Mouse (Mus musculus) testis, adult 2 months (tissue): ENCODE data around the gene Mindy2. TPM values are rescaled to one million over a fixed set of nuclear protein-coding genes. Genes with fewer than 3 reads are reported as not detected.

ENCODE experiments used
- H3K27ac ChIP-seq: fragments of 200-500 bp; 2 replicates; pipeline ENCODE4 v1.5.1; 2012; ENCODE audit warnings: low read depth, low read length; ENCODE audit not compliant: control insufficient read depth, insufficient read depth
- H3K27me3 ChIP-seq: fragments of 200-500 bp; 2 replicates; pipeline ENCODE4 v1.6.1; 2012; ENCODE audit warnings: mild to moderate bottlenecking, low read length, moderate library complexity; ENCODE audit not compliant: control insufficient read depth, insufficient read depth
- H3K36me3 ChIP-seq: fragments of 200-500 bp; 2 replicates; pipeline ENCODE4 v1.6.1; 2012; ENCODE audit warnings: mild to moderate bottlenecking, low read length; ENCODE audit not compliant: control insufficient read depth, insufficient read depth
- H3K4me1 ChIP-seq: fragments of 200-500 bp; 2 replicates; pipeline ENCODE4 v1.6.1; 2012; ENCODE audit warnings: low read length; ENCODE audit not compliant: control insufficient read depth, insufficient read depth
- H3K4me3 ChIP-seq: fragments of 200-500 bp; 2 replicates; pipeline ENCODE4 v1.5.1; 2012; ENCODE audit warnings: low read depth, mild to moderate bottlenecking, low read length, moderate library complexity, mixed read lengths; ENCODE audit not compliant: control insufficient read depth
- CTCF ChIP-seq: fragments of 200-500 bp; IDR thresholded peaks from 2 replicates; pipeline ENCODE4 v1.5.1; 2012; ENCODE audit warnings: low read depth, mild to moderate bottlenecking, inconsistent platforms, low read length, moderate library complexity; ENCODE audit not compliant: control insufficient read depth, insufficient read depth, insufficient replicate concordance
- POLR2A ChIP-seq: fragments of 200-500 bp; IDR thresholded peaks from 2 replicates; pipeline ENCODE4 v1.6.1; 2012; ENCODE audit warnings: low read depth, mild to moderate bottlenecking, inconsistent platforms, low read length, moderate library complexity; ENCODE audit not compliant: control insufficient read depth
- polyA plus RNA-seq: library from polyadenylated mRNA; depleted of rRNA; stranded (reverse); fragments of >200 nt; gene quantifications from 2 replicates; pipeline ENCODE4 v1.2.3, GENCODE M21; 2012

The Mindy2 gene
- polyA plus RNA-seq, 1 experiment = 1.7 TPM

DNA sequence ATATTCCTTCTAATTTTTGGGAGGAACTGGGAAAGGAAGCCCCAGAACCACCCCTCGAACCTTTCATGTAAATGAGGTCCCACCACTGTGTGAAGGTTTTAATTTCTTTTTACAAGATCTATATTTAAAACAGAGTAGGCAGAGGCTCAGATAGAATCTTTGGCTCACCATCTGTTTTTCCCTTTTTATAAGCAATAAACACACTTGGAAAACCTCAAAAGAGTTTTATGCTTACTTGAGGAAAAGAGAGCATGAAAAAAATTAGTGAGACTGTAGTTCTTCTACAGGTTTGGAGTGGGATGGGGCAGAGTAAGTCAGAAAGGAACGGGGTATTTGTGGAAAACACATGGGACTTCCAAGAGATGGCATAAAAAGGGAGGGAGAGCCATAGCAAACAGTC lies 4.8 kb downstream of the Mindy2 start:
- no peaks in the 10 kb centered on the region for H3K27me3 ChIP-seq
- peaks cover 2% of the 10 kb centered on the region; the same call in 1 of the 2 replicates for H3K36me3 ChIP-seq
- no peak overlapping the region for H3K4me3 ChIP-seq
- TF ChIP-seq CTCF (no peak), POLR2A (no peak)
- H3K27ac ChIP-seq = no peak overlapping the region
- peaks cover 3% of the 10 kb centered on the region; the same call in 1 of the 2 replicates for H3K4me1 ChIP-seq

DNA sequence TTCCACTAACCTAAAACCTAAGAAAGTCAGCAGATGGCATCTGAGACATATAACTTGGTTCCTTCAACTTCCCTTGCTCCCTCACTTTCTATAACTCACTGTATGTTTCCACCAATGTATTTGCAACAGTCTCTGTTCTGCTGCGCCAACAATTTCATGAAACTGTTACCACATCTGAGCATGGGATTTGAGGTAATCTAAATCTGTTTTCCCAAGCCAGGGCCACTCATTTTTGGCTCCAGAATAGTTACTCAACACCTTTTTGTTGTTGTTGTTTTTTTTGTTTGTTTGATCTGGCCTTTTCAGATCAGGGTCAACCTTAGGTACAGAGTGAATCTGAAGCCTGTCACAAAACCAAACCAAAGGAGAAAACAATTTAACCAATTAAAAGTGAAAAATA lies 6.0 kb downstream of the Mindy2 start:
- no peak overlapping the region for H3K27ac ChIP-seq
- peaks cover 2% of the 10 kb centered on the region; the same call in 1 of the 2 replicates for H3K36me3 ChIP-seq
- H3K27me3 ChIP-seq = no peaks in the 10 kb centered on the region
- no peak overlapping the region for H3K4me3 ChIP-seq
- peaks cover under 1% of the 10 kb centered on the region; the same call in 1 of the 2 replicates for H3K4me1 ChIP-seq
- TF ChIP-seq CTCF = no peak
- no peak for TF ChIP-seq POLR2A

DNA sequence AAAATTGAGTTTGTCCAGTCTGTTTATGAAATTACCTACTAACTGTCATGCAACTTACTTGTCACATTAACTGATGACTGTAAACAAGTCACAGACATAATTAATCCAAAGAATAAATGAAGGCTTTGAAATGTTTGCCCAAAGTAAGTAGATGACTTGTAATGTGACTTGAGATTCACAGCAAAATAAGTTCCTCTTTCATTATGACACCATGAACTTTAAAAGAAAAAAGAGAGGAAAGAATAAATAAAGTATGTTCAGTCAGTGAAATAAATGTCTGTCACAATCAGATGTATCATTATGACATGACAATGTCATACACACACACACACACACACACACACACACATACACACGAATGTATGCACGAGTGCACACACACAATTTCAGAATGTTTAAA lies 6.7 kb downstream of the Mindy2 start:
- H3K36me3 ChIP-seq = peaks cover 2% of the 10 kb centered on the region; the same call in 1 of the 2 replicates
- H3K27ac ChIP-seq = no peak overlapping the region
- TF ChIP-seq POLR2A (no peak), CTCF (no peak)
- no peaks in the 10 kb centered on the region for H3K4me1 ChIP-seq
- H3K27me3 ChIP-seq = no peaks in the 10 kb centered on the region
- no peak overlapping the region for H3K4me3 ChIP-seq

DNA sequence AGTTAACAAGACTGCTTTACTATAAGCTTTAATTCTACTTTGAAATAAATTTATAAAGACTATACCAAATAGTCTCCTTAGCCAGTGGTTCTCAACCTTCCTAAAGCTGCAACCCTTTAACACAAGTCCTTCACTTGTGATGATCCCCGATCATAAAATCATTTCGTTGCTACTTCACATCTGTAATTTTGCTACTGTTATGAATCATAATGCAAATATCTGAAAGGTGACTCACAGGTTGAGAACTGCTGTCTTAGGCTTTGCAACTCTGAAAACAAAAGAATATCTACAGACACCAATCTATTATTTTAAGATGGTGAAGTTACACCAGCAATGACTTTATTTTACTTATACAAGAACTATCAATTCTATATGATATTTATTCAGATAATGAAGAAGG lies 20.2 kb downstream of the Mindy2 start:
- no peak for TF ChIP-seq CTCF
- TF ChIP-seq POLR2A = no peak
- Histone ChIP-seq H3K4me3 (no peak overlapping the region), H3K27ac (no peak overlapping the region), H3K27me3 (no peaks in the 10 kb centered on the region), H3K4me1 (no peaks in the 10 kb centered on the region), H3K36me3 (no peaks in the 10 kb centered on the region)

DNA sequence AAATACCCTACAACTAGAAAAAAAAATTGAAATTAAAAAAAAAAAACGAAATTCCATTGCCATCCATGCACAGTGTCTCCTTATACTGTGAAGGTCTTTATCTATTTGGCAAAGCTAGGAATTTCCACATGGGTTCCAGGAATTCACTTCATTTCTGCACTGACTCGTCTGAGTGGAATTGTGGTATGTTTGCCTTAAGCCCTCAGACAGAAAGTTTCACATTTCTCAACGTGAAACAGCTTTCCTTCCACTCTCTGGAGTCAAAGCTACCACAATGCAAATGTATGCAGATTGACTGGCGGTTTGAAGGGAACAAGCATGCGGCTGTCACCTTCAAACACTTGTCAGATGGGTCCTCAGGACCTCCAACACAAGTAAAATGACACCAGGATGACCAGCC lies 25.3 kb downstream of the Mindy2 start:
- no peaks in the 10 kb centered on the region for H3K4me1 ChIP-seq
- no peak overlapping the region for H3K27ac ChIP-seq
- no peaks in the 10 kb centered on the region for H3K27me3 ChIP-seq
- H3K36me3 ChIP-seq = no peaks in the 10 kb centered on the region; the same call in 1 of the 2 replicates
- no peak overlapping the region for H3K4me3 ChIP-seq
- TF ChIP-seq POLR2A (no peak), CTCF (no peak)

DNA sequence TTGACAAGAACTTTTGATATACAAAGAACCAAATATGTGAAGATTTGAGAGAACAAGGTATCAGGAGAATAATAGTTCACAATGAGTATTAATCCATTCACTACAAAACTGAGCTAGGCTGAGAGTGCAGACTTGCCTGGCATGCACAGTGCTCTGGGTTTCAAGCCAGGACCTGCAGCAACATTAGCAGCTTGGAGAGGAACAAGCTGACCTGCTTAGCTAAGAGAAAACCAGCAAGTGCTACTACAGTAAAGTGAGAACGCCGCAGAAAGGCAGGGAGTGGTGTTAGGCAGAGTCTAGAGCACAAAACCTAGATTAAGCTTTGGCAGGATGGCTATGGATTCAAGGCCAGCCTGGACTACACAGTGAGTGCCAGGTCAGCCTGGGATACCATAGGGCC lies 27.3 kb downstream of the Mindy2 start:
- no peak overlapping the region for H3K27ac ChIP-seq
- H3K4me3 ChIP-seq = no peak overlapping the region
- H3K36me3 ChIP-seq = no peaks in the 10 kb centered on the region; the same call in none of the 2 replicates
- no peaks in the 10 kb centered on the region for H3K27me3 ChIP-seq
- TF ChIP-seq CTCF = no peak
- no peak for TF ChIP-seq POLR2A
- H3K4me1 ChIP-seq = no peaks in the 10 kb centered on the region

DNA sequence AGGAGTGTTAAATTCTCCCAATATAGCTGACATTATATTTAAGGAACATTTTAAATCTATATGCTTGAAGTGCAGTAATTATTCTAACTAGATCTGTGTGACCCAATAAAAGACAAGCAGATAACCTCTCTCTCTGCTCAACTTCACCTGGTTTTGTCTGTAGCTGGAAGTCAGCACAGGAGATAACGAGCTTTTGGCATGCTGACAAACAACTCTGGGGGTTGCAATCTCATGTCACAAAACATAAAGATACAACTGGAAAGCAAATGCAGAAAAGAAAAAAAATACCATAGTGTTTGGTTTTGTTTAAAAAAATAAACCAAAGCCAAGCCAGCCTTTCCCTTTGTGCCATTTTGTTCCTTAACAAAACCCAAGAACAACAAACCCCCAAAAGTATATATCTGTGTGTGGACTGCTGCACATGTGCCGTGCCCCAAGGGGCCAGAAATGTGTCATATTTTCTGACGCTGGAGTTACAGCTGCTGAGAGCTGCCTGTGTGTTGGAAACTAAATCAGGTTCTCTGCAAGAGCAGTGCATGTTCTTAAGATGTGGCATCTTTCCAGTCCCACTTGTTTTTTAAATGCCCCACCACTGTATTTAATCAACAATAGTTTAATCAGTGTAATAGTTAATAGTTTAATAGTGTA lies 45.8 kb downstream of the Mindy2 start:
- no peaks in the 10 kb centered on the region for H3K36me3 ChIP-seq
- H3K4me1 ChIP-seq = no peaks in the 10 kb centered on the region
- TF ChIP-seq CTCF (no peak), POLR2A (no peak)
- no peaks in the 10 kb centered on the region for H3K27me3 ChIP-seq
- no peak overlapping the region for H3K27ac ChIP-seq
- no peak overlapping the region for H3K4me3 ChIP-seq

DNA sequence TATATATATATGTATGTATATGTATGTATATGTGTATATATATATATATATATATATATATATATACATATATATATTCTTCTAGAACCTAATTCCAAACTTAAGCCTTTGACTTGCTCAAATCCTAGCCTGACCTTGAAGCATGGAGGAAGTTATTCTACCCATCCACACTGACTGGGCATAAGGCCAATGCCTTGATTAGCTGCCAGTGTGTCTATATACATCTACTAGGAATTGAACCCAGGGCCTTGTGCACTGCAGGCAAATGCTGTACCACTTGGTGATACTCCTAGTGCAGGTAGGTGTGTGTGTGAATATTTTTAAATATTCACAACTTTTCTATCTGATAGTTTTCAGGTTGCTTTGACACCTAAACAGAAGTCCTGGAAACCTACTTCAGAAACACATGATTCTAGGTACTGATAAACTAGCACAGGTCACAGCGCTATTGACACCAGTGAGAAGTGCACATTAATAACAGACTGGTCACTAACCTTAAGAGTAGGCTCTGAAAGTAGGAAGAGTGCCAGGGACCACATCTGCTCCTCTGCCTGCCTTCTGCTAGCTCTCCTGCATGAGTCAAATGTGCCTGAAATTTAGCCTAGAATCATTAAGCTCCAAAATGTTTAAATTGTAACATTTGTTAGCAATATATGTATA lies 54.7 kb downstream of the Mindy2 start:
- H3K4me3 ChIP-seq = no peak overlapping the region
- H3K4me1 ChIP-seq = no peaks in the 10 kb centered on the region
- TF ChIP-seq POLR2A = no peak
- TF ChIP-seq CTCF = no peak
- no peak overlapping the region for H3K27ac ChIP-seq
- no peaks in the 10 kb centered on the region; the same call in 1 of the 2 replicates for H3K36me3 ChIP-seq
- no peaks in the 10 kb centered on the region for H3K27me3 ChIP-seq
